Mouse (Mus musculus) lung, adult 2 months (tissue): ENCODE results near the gene Fam131a. TPM values are rescaled to one million over a fixed set of nuclear protein-coding genes. Genes with fewer than 3 reads are reported as not detected.

Experiments used
- DNase-seq: peaks from one replicate; pipeline ENCODE4 v3.0.0; 2022
- H3K4me1 ChIP-seq: fragments of 200-500 bp; 2 replicates; pipeline ENCODE4 v1.6.1; 2011; ENCODE audit warnings: low read length; ENCODE audit not compliant: control insufficient read depth, insufficient read depth
- H3K4me3 ChIP-seq: fragments of 200-500 bp; replicated peaks from 2 replicates; pipeline ENCODE3; 2011; ENCODE audit warnings: low read depth, mild to moderate bottlenecking, control low read depth, low read length; ENCODE audit errors: extremely low read depth
- CTCF ChIP-seq: fragments of 200-500 bp; IDR thresholded peaks from 2 replicates; pipeline ENCODE4 v1.5.1; 2011; ENCODE audit warnings: mild to moderate bottlenecking, low read length, control low read depth; ENCODE audit not compliant: insufficient read depth
- POLR2A ChIP-seq: fragments of 200-500 bp; IDR thresholded peaks from 2 replicates; pipeline ENCODE4 v1.6.1; 2011; ENCODE audit warnings: low read depth, mild to moderate bottlenecking, control low read depth, low read length, borderline replicate concordance; ENCODE audit errors: extremely low read depth
- WGBS: fragments of 180-500 bp; shearing (Covaris S2); methylation state at CpG from one replicate; pipeline ENCODE4 v1.1.7; 2018; 5-methylcytosine and 5-hydroxymethylcytosine counted together
- polyA plus RNA-seq: library from polyadenylated mRNA; depleted of rRNA; stranded (reverse); fragments of >200 nt; gene quantifications from 2 replicates; pipeline ENCODE4 v1.2.3, GENCODE M21; 2012

The Fam131a gene
- polyA plus RNA-seq, 1 experiment: 17.3 TPM

GRCm38 (mm10) chr16:20694781-20695180 lies 1.7 kb downstream of the Fam131a start:
- DNase-seq: no peak
- 44% methylated on average over 8 of the region's 8 CpGs for WGBS
- TF ChIP-seq POLR2A (no peak), CTCF (no peak)
- Histone ChIP-seq H3K4me3 (no peak overlapping the region), H3K4me1 (peaks cover 3% of the 10 kb centered on the region)

- DNase-seq: peak; percentile 47
- Histone ChIP-seq H3K4me1 (peaks cover 3% of the 10 kb centered on the region), H3K4me3 (peak overlapping the region; percentile 6)
- no peak for TF ChIP-seq CTCF
- no peak for TF ChIP-seq POLR2A
- WGBS: 6% methylated on average over 43 of the region's 46 CpGs
Measured at GRCm38 (mm10) chr16:20695622-20696323, 2.7 kb downstream of the Fam131a start.

GRCm38 (mm10) chr16:20699266-20699665 lies 6.2 kb downstream of the Fam131a start:
- Histone ChIP-seq H3K4me3 (no peak overlapping the region), H3K4me1 (peaks cover 3% of the 10 kb centered on the region)
- 79% methylated on average over 5 of the region's 5 CpGs for WGBS
- TF ChIP-seq CTCF (no peak), POLR2A (no peak)
- no peak for DNase-seq

- WGBS: 62% methylated on average over 5 of the region's 5 CpGs
- peaks cover 3% of the 10 kb centered on the region for H3K4me1 ChIP-seq
- no peak for DNase-seq
- H3K4me3 ChIP-seq: no peak overlapping the region
- no peak for TF ChIP-seq POLR2A
Measured at GRCm38 (mm10) chr16:20700036-20700435, 7.0 kb downstream of the Fam131a start.

GRCm38 (mm10) chr16:20701316-20701715 lies 8.3 kb downstream of the Fam131a start:
- no peaks in the 10 kb centered on the region for H3K4me1 ChIP-seq
- 70% methylated on average over 7 of the region's 7 CpGs for WGBS
- no peak for DNase-seq
- TF ChIP-seq CTCF: no peak
- TF ChIP-seq POLR2A: no peak
- no peak overlapping the region for H3K4me3 ChIP-seq

- DNase-seq: no peak
- 57% methylated on average over 12 of the region's 12 CpGs for WGBS
- Histone ChIP-seq H3K4me1 (no peaks in the 10 kb centered on the region), H3K4me3 (no peak overlapping the region)
- TF ChIP-seq POLR2A (no peak), CTCF (no peak)
Measured at GRCm38 (mm10) chr16:20701729-20702521, 8.9 kb downstream of the Fam131a start.

GRCm38 (mm10) chr16:20702522-20702893 lies 9.5 kb downstream of the Fam131a start:
- DNase-seq: peak; percentile 41
- WGBS: 22% methylated on average over 8 of the region's 8 CpGs
- H3K4me1 ChIP-seq: no peaks in the 10 kb centered on the region
- H3K4me3 ChIP-seq: no peak overlapping the region
- TF ChIP-seq CTCF (peak; percentile 52), POLR2A (no peak)

GRCm38 (mm10) chr16:20703071-20703470 lies 10.0 kb downstream of the Fam131a start:
- Histone ChIP-seq H3K4me1 (no peaks in the 10 kb centered on the region), H3K4me3 (no peak overlapping the region)
- WGBS: 95% methylated on average over 10 of the region's 10 CpGs
- TF ChIP-seq CTCF (no peak), POLR2A (no peak)
- no peak for DNase-seq

- DNase-seq: no peak
- TF ChIP-seq POLR2A (no peak), CTCF (no peak)
- WGBS: 84% methylated on average over 6 of the region's 6 CpGs
- no peak overlapping the region for H3K4me3 ChIP-seq
- H3K4me1 ChIP-seq: no peaks in the 10 kb centered on the region
Measured at GRCm38 (mm10) chr16:20703699-20704400, 10.8 kb downstream of the Fam131a start.

- Histone ChIP-seq H3K4me1 (no peaks in the 10 kb centered on the region), H3K4me3 (no peak overlapping the region)
- TF ChIP-seq POLR2A (no peak), CTCF (no peak)
- WGBS: 74% methylated on average over 3 of the region's 3 CpGs
- DNase-seq: no peak
Measured at GRCm38 (mm10) chr16:20705786-20706185, 12.7 kb downstream of the Fam131a start.
